Mouse (Mus musculus): Measurements from ENCODE around the gene Ist1.

The Ist1 gene

GRCm38 (mm10) chr8:109682120-109682519, 10.9 kb downstream of the Ist1 start:
- DNase-seq (ENCODE audit: low read depth), result no peak

- DNase-seq (ENCODE audit: low read depth), result no peak
Measured at GRCm38 (mm10) chr8:109681535-109681934, 11.5 kb downstream of the Ist1 start.

GRCm38 (mm10) chr8:109675896-109676643, 17.0 kb downstream of the Ist1 start:
- DNase-seq (ENCODE audit: low read depth), result no peak

- DNase-seq (ENCODE audit: low read depth), result no peak
Measured at GRCm38 (mm10) chr8:109673596-109673995, 19.5 kb downstream of the Ist1 start.

GRCm38 (mm10) chr8:109672656-109673055, 20.4 kb downstream of the Ist1 start:
- DNase-seq (ENCODE audit: low read depth), result no peak

- DNase-seq (ENCODE audit: low read depth), result no peak
Measured at GRCm38 (mm10) chr8:109666616-109667015, 26.4 kb downstream of the Ist1 start.

GRCm38 (mm10) chr8:109662328-109662727, 30.7 kb downstream of the Ist1 start:
- DNase-seq (ENCODE audit: low read depth), result no peak

GRCm38 (mm10) chr8:109656860-109657259, 36.2 kb downstream of the Ist1 start:
- DNase-seq (ENCODE audit: low read depth), result no peak

- DNase-seq (ENCODE audit: low read depth), result no peak
Measured at GRCm38 (mm10) chr8:109650801-109651200, 42.3 kb downstream of the Ist1 start.

- no peak for DNase-seq (ENCODE audit: low read depth)
Measured at GRCm38 (mm10) chr8:109648469-109648868, 44.6 kb downstream of the Ist1 start.

GRCm38 (mm10) chr8:109647331-109647730, 45.7 kb downstream of the Ist1 start:
- DNase-seq (ENCODE audit: low read depth), result no peak

- DNase-seq (ENCODE audit: low read depth), result no peak
Measured at GRCm38 (mm10) chr8:109641236-109641635, 51.8 kb downstream of the Ist1 start.

- no peak for DNase-seq (ENCODE audit: low read depth)
Measured at GRCm38 (mm10) chr8:109640410-109640809, 52.6 kb downstream of the Ist1 start.

- no peak for DNase-seq (ENCODE audit: low read depth)
Measured at GRCm38 (mm10) chr8:109638851-109639250, 54.2 kb downstream of the Ist1 start.

GRCm38 (mm10) chr8:109635146-109635545, 57.9 kb downstream of the Ist1 start:
- no peak for DNase-seq (ENCODE audit: low read depth)

GRCm38 (mm10) chr8:109632498-109632897, 60.6 kb downstream of the Ist1 start:
- no peak for DNase-seq (ENCODE audit: low read depth)

- DNase-seq (ENCODE audit: low read depth), result no peak
Measured at GRCm38 (mm10) chr8:109628638-109629037, 64.4 kb downstream of the Ist1 start.
